Mouse (Mus musculus): ENCODE measurements around the gene Lrp11. TPM values are rescaled to one million over a fixed set of nuclear protein-coding genes. Genes with fewer than 3 reads are reported as not detected.
"Not testable (repeated sequence)": the region's sequence is repeated elsewhere in the genome, so short reads cannot be mapped to it uniquely, and the experiment has no call there.

Gene Lrp11
- polyA plus RNA-seq, 1 experiment from 2014 or later: 0.52 TPM

GRCm38 (mm10) chr10:7600647-7601046 lies 11.0 kb downstream of the Lrp11 start:
- WGBS (ENCODE audit: insufficient replicate concordance): 9% methylated on average over 6 of the region's 6 CpGs
- H3K27me3 ChIP-seq: no peaks in the 10 kb centered on the region
- H3K4me1 ChIP-seq (replicated peaks): no peaks in the 10 kb centered on the region
- H3K36me3 ChIP-seq: no peaks in the 10 kb centered on the region
- no peak overlapping the region for H3K4me2 ChIP-seq
- peak; percentile 42 for DNase-seq
- no peak overlapping the region for H3K9ac ChIP-seq
- H3K9me3 ChIP-seq (replicated peaks): no peaks in the 10 kb centered on the region
- no peak overlapping the region for H3K27ac ChIP-seq
- H3K4me3 ChIP-seq (replicated peaks): no peak overlapping the region
- no peak for ATAC-seq (ENCODE audit: low read depth)

- no peak overlapping the region for H3K27ac ChIP-seq
- H3K9me3 ChIP-seq (replicated peaks): no peaks in the 10 kb centered on the region
- no peak for ATAC-seq (ENCODE audit: low read depth)
- no peaks in the 10 kb centered on the region for H3K4me1 ChIP-seq (replicated peaks)
- no peak for DNase-seq
- no peak overlapping the region for H3K4me2 ChIP-seq
- WGBS (ENCODE audit: insufficient replicate concordance): 53% methylated on average over 2 of the region's 2 CpGs
- H3K27me3 ChIP-seq: no peaks in the 10 kb centered on the region
- H3K36me3 ChIP-seq: no peaks in the 10 kb centered on the region
- no peak overlapping the region for H3K4me3 ChIP-seq (replicated peaks)
- no peak overlapping the region for H3K9ac ChIP-seq
These were observed 15.6 kb downstream of the Lrp11 start for GRCm38 (mm10) chr10:7605168-7605567.

- no peak overlapping the region for H3K9ac ChIP-seq
- no peak overlapping the region for H3K4me3 ChIP-seq (replicated peaks)
- H3K27ac ChIP-seq: no peak overlapping the region
- no peak overlapping the region for H3K4me2 ChIP-seq
- H3K4me1 ChIP-seq (replicated peaks): no peaks in the 10 kb centered on the region
- DNase-seq (no peak), ATAC-seq (ENCODE audit: low read depth) (no peak)
- no peaks in the 10 kb centered on the region for H3K36me3 ChIP-seq
- no peaks in the 10 kb centered on the region for H3K27me3 ChIP-seq
- no peaks in the 10 kb centered on the region for H3K9me3 ChIP-seq (replicated peaks)
- WGBS (ENCODE audit: insufficient replicate concordance): 72% methylated on average over 2 of the region's 2 CpGs
These were observed 16.8 kb downstream of the Lrp11 start for GRCm38 (mm10) chr10:7606437-7606836.

GRCm38 (mm10) chr10:7608611-7609010 lies 19.0 kb downstream of the Lrp11 start:
- WGBS (ENCODE audit: insufficient replicate concordance): 81% methylated on average over 17 of the region's 17 CpGs
- Histone ChIP-seq H3K36me3 (no peaks in the 10 kb centered on the region), H3K9ac (no peak overlapping the region), H3K4me2 (no peak overlapping the region), H3K27ac (no peak overlapping the region), H3K4me1 (replicated peaks) (no peaks in the 10 kb centered on the region), H3K9me3 (replicated peaks) (no peaks in the 10 kb centered on the region), H3K27me3 (no peaks in the 10 kb centered on the region), H3K4me3 (replicated peaks) (no peak overlapping the region)
- DNase-seq: no peak
- ATAC-seq (ENCODE audit: low read depth): no peak

- ATAC-seq (ENCODE audit: low read depth) (no peak), DNase-seq (no peak)
- WGBS (ENCODE audit: insufficient replicate concordance): 61% methylated on average over 6 of the region's 6 CpGs
- Histone ChIP-seq H3K27me3 (no peaks in the 10 kb centered on the region), H3K9ac (no peak overlapping the region), H3K9me3 (replicated peaks) (no peaks in the 10 kb centered on the region), H3K4me3 (replicated peaks) (no peak overlapping the region), H3K4me1 (replicated peaks) (no peaks in the 10 kb centered on the region), H3K4me2 (no peak overlapping the region), H3K36me3 (no peaks in the 10 kb centered on the region), H3K27ac (no peak overlapping the region)
These were observed 22.0 kb downstream of the Lrp11 start for GRCm38 (mm10) chr10:7611647-7612046.

GRCm38 (mm10) chr10:7612210-7612609 lies 22.6 kb downstream of the Lrp11 start:
- H3K4me2 ChIP-seq; H3K4me3 ChIP-seq (replicated peaks); H3K27ac ChIP-seq; H3K9me3 ChIP-seq (replicated peaks); H3K27me3 ChIP-seq; H3K9ac ChIP-seq; H3K4me1 ChIP-seq (replicated peaks); ATAC-seq (ENCODE audit: low read depth); H3K36me3 ChIP-seq; DNase-seq: not testable (repeated sequence)

- Histone ChIP-seq H3K4me3 (replicated peaks) (no peak overlapping the region), H3K9ac (no peak overlapping the region), H3K9me3 (replicated peaks) (no peaks in the 10 kb centered on the region), H3K4me1 (replicated peaks) (no peaks in the 10 kb centered on the region), H3K36me3 (no peaks in the 10 kb centered on the region), H3K4me2 (no peak overlapping the region), H3K27me3 (no peaks in the 10 kb centered on the region), H3K27ac (no peak overlapping the region)
- ATAC-seq (ENCODE audit: low read depth) (no peak), DNase-seq (no peak)
- WGBS (ENCODE audit: insufficient replicate concordance): 72% methylated on average over 8 of the region's 8 CpGs
These were observed 25.2 kb downstream of the Lrp11 start for GRCm38 (mm10) chr10:7614834-7615233.

- not testable (repeated sequence) for H3K27me3 ChIP-seq; H3K4me1 ChIP-seq (replicated peaks); H3K9ac ChIP-seq; H3K36me3 ChIP-seq; H3K4me3 ChIP-seq (replicated peaks); ATAC-seq (ENCODE audit: low read depth); DNase-seq; H3K4me2 ChIP-seq; H3K9me3 ChIP-seq (replicated peaks); H3K27ac ChIP-seq
- 81% methylated on average over 11 of the region's 11 CpGs for WGBS (ENCODE audit: insufficient replicate concordance)
These were observed 27.5 kb downstream of the Lrp11 start for GRCm38 (mm10) chr10:7617146-7617545.

GRCm38 (mm10) chr10:7617556-7617955 lies 28.0 kb downstream of the Lrp11 start:
- not testable (repeated sequence) for H3K36me3 ChIP-seq; H3K27me3 ChIP-seq; H3K27ac ChIP-seq; H3K4me3 ChIP-seq (replicated peaks); H3K4me2 ChIP-seq; ATAC-seq (ENCODE audit: low read depth); H3K4me1 ChIP-seq (replicated peaks); DNase-seq; H3K9me3 ChIP-seq (replicated peaks); H3K9ac ChIP-seq
- WGBS (ENCODE audit: insufficient replicate concordance): 73% methylated on average over 3 of the region's 3 CpGs

- H3K4me1 ChIP-seq (replicated peaks): no peaks in the 10 kb centered on the region
- no peak overlapping the region for H3K27ac ChIP-seq
- no peaks in the 10 kb centered on the region for H3K36me3 ChIP-seq
- no peak for DNase-seq
- H3K27me3 ChIP-seq: no peaks in the 10 kb centered on the region
- ATAC-seq (ENCODE audit: low read depth): no peak
- no peak overlapping the region for H3K4me3 ChIP-seq (replicated peaks)
- H3K9ac ChIP-seq: no peak overlapping the region
- WGBS (ENCODE audit: insufficient replicate concordance): 92% methylated on average over 5 of the region's 5 CpGs
- H3K9me3 ChIP-seq (replicated peaks): no peaks in the 10 kb centered on the region
- H3K4me2 ChIP-seq: no peak overlapping the region
These were observed 30.2 kb downstream of the Lrp11 start for GRCm38 (mm10) chr10:7619821-7620241.

- Histone ChIP-seq H3K4me1 (replicated peaks) (no peaks in the 10 kb centered on the region), H3K27ac (no peak overlapping the region), H3K9me3 (replicated peaks) (no peaks in the 10 kb centered on the region), H3K9ac (no peak overlapping the region), H3K4me3 (replicated peaks) (no peak overlapping the region), H3K27me3 (no peaks in the 10 kb centered on the region), H3K4me2 (no peak overlapping the region), H3K36me3 (no peaks in the 10 kb centered on the region)
- DNase-seq: no peak
- 71% methylated on average over 5 of the region's 5 CpGs for WGBS (ENCODE audit: insufficient replicate concordance)
- ATAC-seq (ENCODE audit: low read depth): no peak
These were observed 31.1 kb downstream of the Lrp11 start for GRCm38 (mm10) chr10:7620723-7621122.

GRCm38 (mm10) chr10:7622378-7622777 lies 32.8 kb downstream of the Lrp11 start:
- no peak overlapping the region for H3K27ac ChIP-seq
- DNase-seq (no peak), ATAC-seq (ENCODE audit: low read depth) (no peak)
- no peaks in the 10 kb centered on the region for H3K9me3 ChIP-seq (replicated peaks)
- H3K4me2 ChIP-seq: no peak overlapping the region
- H3K4me1 ChIP-seq (replicated peaks): no peaks in the 10 kb centered on the region
- WGBS (ENCODE audit: insufficient replicate concordance): 78% methylated on average over 3 of the region's 3 CpGs
- H3K36me3 ChIP-seq: no peaks in the 10 kb centered on the region
- no peak overlapping the region for H3K4me3 ChIP-seq (replicated peaks)
- H3K27me3 ChIP-seq: no peaks in the 10 kb centered on the region
- H3K9ac ChIP-seq: no peak overlapping the region
